Mouse (Mus musculus) left cerebral cortex, adult 11 months (tissue): ENCODE measurements around the gene Pnkp.

Experiments used
- DNase-seq: peaks from one replicate; pipeline ENCODE4 v3.0.0; 2022; ENCODE audit warnings: low spot score

Pnkp gene

DNA sequence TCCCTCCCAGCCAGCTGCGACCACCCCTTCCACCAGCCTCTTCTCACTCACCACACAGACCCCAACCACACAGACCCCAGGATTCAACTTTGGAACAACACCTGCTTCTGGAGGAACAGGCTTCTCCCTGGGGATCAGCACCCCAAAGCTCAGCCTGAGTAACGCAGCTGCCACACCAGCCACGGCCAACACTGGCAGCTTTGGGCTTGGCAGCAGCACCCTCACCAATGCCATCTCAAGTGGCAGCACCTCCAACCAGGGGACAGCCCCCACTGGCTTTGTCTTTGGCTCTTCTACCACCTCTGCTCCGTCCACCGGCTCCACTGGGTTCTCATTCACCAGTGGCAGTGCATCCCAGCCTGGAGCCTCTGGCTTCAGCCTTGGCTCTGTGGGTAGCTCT lies 28.2 kb upstream of the Pnkp start:
- no peak for DNase-seq

DNA sequence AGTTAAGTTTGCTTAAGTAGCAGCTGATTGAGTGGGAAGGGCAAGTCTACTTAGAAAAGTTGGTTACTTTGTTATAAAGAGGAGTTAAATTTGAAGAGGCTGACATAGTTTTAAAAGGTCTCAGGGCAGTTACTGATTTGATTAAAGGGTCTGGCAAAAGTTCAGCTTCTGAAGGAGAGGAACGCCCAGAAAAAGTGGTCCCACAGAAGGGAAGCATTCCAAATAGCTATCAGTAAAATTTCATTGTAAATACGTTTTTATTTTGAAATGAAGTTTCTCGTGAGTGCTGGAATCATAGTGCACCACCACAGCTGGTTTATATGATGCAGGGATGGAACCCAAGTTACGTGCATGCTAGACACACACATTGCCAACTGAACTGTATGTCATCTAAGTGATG lies 24.2 kb upstream of the Pnkp start:
- no peak for DNase-seq

DNA sequence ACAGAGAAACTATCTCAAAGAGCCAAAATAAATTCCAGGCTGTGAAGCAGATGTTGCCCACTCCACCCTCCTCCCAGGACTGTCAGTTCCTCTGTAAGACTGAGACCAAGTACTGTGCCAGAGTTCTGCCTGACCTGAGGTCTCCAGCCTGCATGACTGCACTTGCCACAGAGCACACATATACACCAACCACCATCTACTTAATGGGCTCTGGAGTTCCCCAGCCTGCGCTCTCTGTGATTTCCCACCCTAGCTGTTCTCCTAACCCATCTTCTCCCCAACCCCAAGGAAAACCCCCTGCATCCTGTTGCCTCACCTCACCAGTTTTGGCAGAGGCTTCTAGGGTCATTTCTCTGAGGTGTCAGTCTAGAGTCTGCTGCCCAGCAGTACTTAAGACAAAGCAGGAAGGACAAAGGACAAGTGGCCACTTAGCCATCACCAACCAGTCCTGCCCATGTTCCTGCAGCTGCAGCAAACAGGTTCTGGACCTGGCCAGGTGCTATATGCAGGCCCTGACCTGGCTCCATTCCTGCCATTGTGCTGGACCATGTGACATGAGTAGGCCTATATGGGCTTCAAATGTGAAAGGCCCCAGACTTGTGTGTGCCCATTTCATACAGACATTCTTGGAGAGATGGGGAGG lies 21.4 kb upstream of the Pnkp start:
- no peak for DNase-seq

DNA sequence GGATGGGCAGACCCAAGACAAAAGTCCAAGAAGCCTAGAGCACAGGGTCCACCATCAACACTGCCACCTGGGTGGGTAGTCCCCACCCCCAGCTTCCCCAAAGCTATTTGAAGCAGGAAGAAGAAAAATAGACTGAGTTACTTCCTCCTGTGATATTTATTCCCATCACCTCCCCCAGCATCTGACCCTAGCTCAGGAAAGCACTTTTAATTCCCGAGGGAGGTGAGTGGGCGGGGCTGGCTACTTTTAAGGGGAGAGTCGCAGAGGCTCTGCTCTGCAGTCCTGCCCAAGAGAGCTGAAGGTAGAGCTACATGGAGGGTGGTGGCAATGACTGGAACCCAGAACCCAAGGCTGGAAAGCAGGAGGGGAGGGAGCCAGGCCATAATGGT lies 20.9 kb upstream of the Pnkp start:
- no peak for DNase-seq

DNA sequence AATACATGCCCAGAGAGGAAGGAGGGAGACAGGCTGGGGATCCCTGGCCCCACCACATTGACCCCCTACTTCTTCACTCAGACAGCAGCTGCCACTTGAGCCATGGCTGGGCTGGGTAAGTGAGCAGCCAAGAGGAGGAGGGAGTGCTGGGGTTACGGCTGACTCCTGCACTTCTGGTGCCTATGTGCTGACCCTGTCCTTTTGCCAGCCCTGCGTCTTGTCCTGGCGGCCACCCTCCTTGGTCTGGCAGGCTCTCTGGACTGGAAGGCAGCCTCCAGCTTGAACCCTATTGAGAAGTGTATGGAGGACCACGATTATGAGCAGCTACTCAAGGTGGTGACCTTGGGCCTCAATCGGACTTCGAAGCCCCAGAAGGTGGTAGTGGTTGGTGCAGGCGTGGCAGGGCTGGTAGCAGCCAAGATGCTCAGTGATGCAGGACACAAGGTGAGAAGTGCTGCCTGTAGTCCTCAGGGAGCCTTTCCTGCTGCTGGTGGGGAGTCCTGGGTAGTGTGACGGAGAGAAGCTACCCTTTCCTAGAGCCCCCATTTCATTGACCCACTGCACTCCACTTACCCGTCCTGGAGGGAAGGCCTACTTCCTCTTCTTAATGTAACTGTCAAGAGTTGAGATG lies 20.4 kb upstream of the Pnkp start:
- DNase-seq: no peak

DNA sequence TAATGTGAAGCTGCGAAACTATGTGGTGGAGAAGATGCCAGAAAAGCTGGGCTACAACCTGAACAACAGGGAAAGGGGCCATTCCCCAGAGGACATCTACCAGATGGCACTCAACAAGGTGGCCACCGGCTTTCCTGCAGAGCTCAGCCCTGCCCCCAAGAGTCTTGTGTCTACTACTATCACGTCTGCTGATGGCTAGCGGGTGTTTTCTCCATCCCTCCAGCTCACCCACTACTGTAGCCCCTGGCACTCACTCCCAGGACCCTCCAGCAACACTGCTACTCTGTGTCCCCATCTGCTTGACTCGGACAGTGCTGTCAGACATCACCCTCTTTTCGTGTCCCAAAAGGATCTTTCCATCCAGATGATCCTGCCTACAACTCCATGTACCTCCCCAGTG lies 18.9 kb upstream of the Pnkp start:
- no peak for DNase-seq

DNA sequence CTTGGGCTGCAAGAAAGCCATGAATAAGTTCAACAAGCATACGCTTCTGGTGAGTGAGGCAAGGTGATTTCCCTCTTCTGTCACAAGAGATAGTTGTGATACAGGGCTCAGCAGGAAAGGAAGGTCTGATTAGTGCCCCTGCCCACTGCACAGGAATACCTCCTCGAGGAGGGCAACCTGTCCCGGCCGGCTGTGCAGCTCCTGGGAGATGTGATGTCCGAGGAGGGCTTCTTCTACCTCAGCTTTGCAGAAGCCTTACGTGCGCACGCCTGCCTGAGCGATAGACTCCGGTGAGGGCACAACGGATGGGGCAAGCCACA lies 17.8 kb upstream of the Pnkp start:
- DNase-seq: no peak

DNA sequence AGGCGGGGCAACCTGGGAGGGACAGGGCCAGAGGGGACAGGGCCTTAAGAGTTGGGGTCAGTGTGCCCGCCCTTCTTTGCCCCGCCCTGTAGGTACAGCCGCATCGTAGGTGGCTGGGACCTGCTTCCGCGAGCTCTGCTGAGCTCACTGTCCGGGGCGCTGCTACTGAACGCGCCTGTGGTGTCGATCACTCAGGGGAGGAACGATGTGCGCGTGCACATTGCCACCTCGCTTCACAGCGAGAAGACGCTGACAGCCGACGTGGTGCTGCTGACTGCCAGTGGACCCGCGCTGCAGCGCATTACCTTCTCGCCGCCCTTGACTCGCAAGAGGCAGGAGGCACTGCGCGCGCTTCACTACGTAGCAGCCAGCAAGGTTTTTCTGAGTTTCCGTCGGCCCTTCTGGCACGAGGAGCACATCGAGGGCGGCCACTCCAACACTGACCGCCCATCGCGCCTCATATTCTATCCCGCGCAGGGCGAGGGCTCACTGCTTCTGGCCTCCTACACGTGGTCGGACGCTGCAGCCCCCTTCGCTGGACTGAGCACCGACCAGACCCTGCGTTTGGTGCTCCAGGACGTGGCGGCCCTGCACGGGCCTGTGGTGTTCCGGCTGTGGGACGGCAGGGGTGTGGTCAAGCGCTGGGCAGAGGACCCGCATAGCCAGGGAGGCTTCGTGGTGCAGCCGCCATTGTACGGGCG lies 17.3 kb upstream of the Pnkp start:
- no peak for DNase-seq

DNA sequence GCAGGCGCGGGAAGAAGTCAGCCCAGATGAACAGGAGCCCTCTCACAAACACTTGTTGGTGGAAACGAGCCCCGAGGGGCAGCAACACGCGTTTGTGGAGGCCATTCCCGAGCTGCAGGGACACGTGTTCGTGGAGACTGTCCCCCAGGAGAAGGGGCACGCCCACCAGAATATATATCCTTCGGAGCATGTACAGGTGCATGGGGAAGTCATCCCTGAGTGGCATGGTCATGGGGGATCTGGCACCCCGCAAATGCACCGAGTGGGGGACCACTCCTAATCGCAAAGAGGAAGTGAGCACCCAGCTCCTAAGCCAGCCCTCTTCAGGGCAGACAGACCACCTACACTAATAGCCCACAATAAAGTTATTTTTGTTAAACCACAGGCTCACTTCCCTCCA lies 16.5 kb upstream of the Pnkp start:
- DNase-seq: no peak

DNA sequence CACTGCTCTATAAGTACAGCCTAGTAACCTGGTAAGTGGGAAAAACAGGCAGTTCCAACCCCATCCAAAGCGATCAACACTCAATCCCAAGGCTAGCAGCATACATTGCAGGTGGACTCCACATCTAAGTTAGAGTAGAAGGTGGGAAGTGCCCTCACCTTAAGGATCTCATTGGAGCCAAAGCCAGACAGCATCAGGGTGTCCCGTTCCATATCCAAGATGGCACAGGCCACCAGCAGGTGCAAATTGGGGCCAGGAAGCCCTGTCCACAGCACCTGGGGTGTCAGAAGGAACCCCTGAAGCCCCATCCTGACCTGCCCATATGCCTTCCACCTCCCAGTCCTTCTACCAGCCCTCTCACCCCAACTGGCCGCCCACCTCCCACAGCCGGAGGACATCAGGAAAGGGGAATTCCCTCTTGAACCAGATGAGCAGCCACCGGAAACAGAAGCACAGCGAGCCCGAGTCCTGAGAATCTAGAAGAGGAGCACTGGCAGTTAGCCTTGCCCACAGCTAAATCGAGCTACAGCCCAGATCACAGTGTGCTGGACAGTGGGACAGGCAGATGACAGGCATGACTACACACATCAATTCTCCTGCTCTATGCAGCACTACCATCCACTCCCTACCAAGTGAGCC lies 15.0 kb upstream of the Pnkp start:
- no peak for DNase-seq

DNA sequence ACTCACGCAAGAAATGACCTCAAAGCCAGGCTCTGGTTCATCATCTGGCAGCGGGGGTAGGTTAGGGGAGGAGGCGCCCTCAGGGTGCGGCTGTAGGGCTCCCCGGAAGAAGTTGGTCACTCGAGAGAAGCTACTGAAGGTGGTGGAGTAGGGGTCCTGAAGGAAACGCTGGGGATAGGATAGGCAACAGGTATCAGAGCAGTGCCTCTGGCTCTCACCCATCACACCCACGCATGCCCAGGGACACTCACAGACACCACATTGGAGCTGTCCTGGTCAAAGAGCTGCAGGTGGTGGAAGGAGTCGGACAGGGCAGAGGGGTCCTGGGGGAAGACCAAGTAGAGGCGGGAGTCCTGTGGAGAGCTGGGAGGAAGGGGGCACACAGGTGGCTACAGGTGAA lies 11.9 kb upstream of the Pnkp start:
- DNase-seq: no peak

DNA sequence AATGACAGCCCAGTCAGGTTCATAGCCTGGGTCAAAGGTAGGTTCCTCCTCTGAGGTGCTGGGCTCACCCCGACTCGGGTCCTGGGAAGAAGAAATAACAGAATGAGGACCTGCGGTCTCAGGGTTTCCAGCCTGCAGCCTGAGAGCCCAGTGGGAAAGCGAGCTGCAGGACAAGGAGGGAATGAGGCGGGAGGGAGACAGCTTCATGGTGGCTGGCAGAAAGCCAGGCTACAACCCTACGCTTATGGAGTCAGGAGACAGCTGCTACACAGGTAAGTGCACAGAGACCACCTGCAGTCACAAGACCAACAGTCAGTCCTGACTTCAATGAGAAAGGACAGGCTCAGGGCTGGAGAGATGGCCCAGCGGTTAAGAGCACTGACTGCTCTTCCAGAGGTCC lies 10.1 kb upstream of the Pnkp start:
- DNase-seq: no peak

DNA sequence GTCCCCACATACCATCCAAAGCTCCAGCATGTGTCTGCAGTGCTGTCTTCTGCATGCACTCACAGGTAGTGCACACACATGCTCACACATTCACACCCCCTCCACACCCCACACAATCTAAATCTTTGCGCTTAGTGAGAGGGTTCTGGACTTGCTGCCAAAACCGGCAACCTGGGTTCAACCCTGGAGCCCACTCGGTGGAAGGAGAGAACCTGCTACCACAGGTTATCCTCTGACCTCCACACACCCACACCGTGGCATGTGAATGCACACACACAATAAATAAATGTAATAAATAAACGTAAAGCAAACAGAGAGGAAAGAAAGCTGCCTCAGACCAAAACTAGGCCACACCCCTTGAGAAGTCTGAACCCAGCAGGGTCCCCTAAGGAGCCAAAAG lies 9.2 kb upstream of the Pnkp start:
- DNase-seq: no peak

DNA sequence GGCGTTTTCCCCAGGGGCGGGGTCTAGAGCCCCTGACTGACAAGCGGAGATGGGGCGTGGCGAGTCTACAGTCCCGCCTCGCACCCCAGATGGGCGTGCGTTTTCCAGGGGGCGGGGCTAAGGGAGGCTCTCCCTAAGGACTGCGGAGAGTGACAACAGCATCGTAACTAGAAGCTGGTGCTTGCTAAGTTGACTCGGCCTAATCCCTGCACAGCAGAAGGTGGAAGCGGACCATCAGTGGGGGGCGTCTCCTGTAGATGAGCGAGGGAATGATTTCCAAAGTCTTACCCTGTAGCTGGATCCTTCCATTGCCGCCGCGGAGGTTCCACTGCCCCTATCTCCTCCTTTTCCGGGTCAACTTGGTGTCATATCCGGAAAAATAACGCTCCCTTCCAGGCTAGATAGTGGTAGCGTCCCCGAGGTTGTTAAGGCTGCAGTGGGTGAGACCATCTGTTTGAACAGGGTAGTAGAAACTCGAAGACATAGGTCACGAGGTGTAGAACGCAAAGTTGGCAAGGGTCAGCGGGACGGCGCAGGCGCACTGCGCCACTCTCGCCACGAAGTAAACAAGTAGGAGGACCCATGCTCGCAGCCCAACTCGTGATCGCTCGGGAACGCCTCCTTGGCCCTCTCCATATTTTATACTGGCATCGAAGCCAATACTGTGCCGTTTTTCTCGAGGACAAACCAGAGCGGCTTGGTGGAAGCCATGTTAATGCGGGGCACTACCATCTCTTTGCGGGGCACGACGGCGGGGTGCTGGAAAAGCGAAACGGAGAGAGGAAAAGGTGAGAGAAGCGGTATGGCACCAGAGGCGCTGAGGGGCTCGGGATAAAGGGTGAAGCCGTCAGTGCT lies 8.2 kb upstream of the Pnkp start, which contains the start of the genes Akt1s1 and Tbc1d17:
TSS of gene Akt1s1 (plus strand) at position 431 of the 855 bp plus-strand sequence.
TSS of gene Tbc1d17 (minus strand) at position 519 of the 855 bp plus-strand sequence.
- peak; percentile 100 for DNase-seq

DNA sequence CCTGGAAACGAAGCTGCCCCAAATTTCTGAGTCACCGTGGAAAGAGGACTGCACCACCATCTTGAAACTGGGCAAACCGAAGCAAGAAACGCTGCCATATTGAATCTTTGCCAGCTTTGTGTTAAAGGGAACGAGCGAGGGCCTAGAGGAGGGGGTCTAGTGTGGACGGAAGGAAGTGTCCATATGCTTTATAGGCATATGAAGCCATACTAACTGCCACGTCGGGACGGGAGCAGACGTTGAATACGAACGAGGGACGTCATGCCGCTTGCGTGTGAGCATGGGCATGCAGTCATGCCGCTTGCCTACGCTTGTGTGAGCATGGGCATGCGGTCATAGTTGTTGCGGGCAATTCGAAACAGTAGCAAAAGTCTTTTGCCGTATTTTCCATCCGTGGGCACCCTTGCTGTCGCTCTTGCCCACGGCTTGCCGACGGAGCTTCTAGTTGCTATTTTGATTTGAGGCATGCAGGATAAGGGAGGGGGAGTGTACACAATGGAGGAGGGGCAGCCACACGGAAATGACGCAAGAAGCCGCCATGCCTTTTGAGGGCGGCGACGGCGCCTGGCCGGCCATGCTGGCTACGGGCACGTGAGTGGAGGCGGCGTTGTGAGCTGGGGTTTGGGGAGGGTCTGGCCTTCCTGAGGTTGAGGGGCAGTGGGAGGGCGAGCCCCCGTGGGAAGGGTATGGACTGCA lies 7.4 kb upstream of the Pnkp start:
- DNase-seq: peak; percentile 90

DNA sequence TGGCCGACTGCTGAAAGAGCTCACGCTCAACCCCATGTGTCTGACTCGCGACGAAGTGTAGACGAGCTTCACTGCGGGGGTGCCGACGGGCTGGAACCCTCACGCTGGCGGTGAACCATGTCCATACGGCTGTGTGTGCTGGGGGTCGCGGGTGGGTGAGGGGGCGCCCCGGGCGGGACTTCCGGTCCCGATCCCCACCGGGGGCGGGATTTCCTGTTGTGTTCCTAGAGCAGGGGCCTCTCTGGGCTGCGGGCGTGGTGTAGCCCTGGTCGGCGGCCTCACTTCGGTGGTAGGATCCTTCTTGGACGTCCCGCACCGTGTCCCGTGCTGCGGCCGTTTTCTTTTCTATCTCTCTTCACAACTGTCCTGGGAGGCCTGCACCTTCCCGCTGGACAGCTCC lies 6.8 kb upstream of the Pnkp start:
- no peak for DNase-seq

DNA sequence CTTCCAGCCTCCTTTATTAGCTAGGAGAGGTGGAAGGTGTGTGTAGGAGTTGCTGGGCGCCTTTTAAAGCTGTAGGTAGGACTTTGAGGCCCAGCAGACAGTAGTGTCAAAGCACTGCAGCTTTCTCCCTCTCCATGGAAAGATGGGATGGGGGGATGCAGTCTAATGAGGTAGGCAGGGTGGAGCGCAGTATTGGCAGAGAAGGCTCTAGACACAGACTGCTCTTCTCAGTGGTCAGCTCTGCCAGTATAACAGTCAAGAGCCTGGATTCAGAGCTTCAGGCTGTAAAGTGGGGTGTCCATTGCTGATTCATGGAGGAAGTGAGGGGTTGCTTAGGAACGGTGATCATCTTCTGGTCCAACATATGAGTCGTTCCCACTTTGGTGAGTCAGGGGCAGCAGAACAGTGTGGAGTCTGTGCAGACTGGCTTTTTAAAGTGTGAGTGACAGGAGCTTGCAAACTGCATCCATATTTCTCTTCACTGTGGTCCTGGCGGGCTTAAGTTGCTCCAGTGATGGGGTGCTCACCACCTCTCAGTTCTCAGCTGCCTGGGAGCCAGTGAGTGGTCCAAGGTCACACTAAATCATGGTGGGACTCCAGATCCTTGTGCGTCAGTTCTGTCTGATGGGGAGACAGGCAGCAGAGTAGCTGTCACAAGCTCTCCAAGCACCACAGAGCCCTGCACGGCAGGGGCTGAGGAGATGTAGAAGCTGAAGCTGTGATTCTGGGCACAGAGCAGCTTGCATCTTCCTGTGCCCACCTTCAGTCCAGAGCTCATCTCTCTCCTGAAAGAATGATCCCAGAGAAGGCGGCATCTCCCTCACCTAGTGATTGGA lies 5.9 kb upstream of the Pnkp start:
- DNase-seq: no peak

DNA sequence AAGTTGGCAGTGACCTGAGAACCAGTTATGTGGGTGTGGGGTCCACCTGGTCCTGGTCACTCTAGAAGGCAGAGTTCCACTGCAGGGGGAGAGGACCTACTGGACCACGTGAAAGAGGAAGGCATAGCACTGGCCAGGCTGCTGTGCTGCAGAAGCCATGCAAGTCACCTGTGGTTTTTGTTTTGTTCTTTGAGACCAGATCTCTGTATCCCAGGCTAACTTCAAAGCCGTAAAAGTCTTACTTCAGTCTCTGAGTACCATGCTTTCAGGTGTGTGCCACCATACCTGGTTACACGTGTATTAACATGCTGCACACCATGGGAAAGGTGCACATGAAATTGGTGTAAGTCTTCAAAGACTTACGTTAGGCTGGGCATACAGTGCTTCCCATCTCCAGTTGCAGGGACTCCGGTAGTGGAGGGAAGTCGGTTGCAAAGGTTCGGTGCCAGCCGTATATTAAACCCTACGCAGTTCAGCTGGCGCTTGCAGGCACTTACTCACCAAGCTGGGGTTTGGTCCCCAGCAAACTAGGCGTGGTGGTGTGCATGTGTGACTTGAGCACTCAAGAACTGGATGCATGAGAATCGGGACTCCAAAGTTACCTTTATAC lies 5.2 kb upstream of the Pnkp start:
- no peak for DNase-seq

DNA sequence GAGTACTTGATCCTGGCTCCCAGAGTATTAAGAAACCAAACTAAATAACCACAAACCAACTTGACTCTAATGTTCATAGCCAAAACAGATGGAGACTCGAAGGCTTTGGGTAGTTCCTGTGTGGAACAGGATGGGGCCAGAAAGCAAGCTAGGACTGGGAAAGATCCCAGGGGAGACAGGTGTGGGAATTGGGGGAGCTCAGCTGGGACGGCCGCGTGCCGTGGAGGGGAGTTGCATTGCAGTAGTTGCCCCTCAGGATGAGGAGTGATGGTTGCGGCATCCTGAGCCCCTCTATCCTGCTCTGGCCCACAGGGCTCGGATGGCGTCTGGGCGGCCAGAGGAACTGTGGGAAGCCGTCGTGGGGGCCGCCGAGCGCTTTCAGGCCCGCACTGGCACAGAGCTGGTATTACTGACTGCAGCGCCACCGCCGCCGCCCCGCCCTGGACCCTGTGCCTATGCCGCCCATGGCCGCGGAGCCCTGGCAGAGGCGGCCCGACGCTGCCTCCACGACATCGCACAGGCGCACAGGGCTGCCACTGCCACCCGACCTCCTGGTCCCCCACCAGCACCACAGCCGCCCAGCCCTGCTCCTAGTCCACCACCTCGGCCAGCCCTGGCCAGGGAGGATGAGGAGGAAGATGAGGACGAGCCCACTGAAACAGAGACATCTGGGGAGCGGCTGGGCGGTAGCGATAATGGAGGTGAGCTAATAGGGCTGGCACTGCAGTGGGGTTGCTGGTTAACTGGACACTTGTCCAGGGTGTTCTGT lies 4.5 kb upstream of the Pnkp start:
- no peak for DNase-seq

DNA sequence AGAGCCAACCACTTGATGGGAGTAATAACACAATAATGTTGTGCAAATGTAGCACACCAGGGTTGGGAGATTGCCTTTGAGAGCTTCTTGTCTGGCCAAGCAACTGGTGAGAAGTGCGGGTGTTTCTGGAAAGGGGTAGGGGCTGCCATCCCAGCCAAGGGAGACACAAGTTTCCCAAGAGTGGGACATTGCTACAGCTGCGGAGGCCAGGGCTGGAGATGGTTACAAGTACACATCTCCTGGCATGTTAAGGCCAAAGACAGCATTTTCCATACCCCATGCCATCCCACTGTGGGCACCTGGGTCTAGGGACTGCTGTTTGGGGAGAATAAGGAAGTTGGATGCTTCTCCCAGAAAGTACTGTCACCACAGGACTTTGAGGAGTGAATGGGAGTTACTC lies 3.9 kb upstream of the Pnkp start:
- DNase-seq: no peak
